Mouse (Mus musculus) heart, embryonic 13.5 days (tissue): ENCODE data around the gene Cd37. TPM values are rescaled to one million over a fixed set of nuclear protein-coding genes. Genes with fewer than 3 reads are reported as not detected.
A peak's percentile ranks its signal among the peaks of the same experiment; 100 is the strongest.

ENCODE experiments used
- ATAC-seq: fragments of 200-750 bp; cut with Nextera tagmentation; 2 replicates; pipeline ENCODE4 v1.8.0; 2017; ENCODE audit warnings: moderate TSS enrichment; ENCODE audit not compliant: insufficient number of reproducible peaks, low FRiP score, low TSS enrichment; ENCODE audit errors: extremely low read depth
- H3K27ac ChIP-seq: fragments of 300-500 bp; sonication (generic); replicated peaks from 2 replicates; pipeline ENCODE4 v1.5.1; 2015; ENCODE audit warnings: moderate library complexity, mild to moderate bottlenecking, inconsistent platforms
- H3K27me3 ChIP-seq: fragments of 300-500 bp; sonication (generic); replicated peaks from 2 replicates; pipeline ENCODE4 v1.6.1; 2015; ENCODE audit warnings: mild to moderate bottlenecking, inconsistent platforms
- H3K36me3 ChIP-seq: fragments of 300-500 bp; sonication (generic); 2 replicates; pipeline ENCODE4 v1.6.1; 2015; ENCODE audit warnings: mild to moderate bottlenecking, inconsistent platforms
- H3K4me1 ChIP-seq: fragments of 300-500 bp; sonication (generic); 2 replicates; pipeline ENCODE4 v1.6.1; 2015; ENCODE audit warnings: inconsistent platforms
- H3K4me2 ChIP-seq: fragments of 300-500 bp; sonication (generic); 2 replicates; pipeline ENCODE4 v1.6.1; 2015; ENCODE audit warnings: inconsistent platforms, mild to moderate bottlenecking, moderate library complexity
- H3K4me3 ChIP-seq: fragments of 300-500 bp; sonication (generic); 2 replicates; pipeline ENCODE4 v1.5.1; 2015; ENCODE audit warnings: moderate library complexity, mild to moderate bottlenecking, inconsistent platforms
- H3K9ac ChIP-seq: fragments of 300-500 bp; sonication (generic); 2 replicates; pipeline ENCODE4 v1.6.1; 2015; ENCODE audit warnings: inconsistent platforms, mild to moderate bottlenecking, moderate library complexity
- H3K9me3 ChIP-seq: fragments of 300-500 bp; sonication (generic); 2 replicates; pipeline ENCODE4 v1.6.1; 2016; ENCODE audit warnings: inconsistent platforms
- WGBS: fragments of 180-500 bp; shearing (Covaris S2); methylation state at CpG from one replicate; pipeline ENCODE4 v1.1.7; 2015; ENCODE audit warnings: mixed read lengths; 5-methylcytosine and 5-hydroxymethylcytosine counted together
- polyA plus RNA-seq: library from polyadenylated mRNA; unstranded; fragments of >200 nt; fragmentation: Nextera tagmentation; extraction: Ambion mirVana; gene quantifications from 2 replicates; pipeline ENCODE4 v1.2.1, GENCODE M21; 2015

Cd37 gene
- 1.7 and 2.4 TPM in 2 replicates for polyA plus RNA-seq

DNA sequence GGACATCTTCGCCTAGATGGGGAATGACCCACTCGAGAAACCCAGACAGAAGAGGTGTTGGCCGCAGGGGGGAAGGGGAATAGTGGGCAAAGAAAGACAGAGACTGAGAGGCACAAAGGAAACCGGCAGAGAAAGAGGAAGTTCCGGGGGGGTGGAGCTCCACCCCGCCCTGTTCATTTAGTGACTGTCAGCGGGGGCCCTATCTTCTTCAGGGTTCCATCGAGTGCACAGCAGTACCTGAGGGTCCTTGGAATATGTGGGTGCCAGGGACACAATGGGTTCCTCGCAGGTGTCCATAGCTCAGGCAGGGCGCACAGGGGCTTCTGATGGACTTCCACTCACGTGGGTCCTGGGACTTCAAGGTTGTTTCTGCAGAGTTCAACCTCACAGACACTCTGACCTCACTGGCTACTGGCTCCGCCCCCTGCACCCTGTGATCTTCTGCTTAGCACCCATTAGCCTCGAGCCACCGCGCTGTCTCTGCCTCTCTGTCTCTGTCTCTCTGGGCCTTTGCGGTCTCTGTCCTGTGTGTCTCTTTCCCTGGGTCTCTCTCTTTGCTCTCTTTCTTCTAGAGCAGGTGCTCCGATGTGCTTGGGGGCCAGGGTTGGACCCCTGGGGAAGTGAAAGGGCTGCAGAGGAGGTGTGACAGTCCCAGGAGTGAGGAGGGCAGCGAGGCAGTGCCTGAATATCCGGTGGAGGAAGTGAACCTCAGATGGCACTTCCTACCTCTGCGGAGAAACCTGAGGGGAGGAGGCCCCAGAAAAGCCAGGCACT lies at the start of gene Cd37:
Gene Cd37 (minus strand): TSS at position 393 of the 774 bp plus-strand sequence.
- H3K27me3 ChIP-seq = peaks cover 42% of the 10 kb centered on the region
- H3K9me3 ChIP-seq = no peaks in the 10 kb centered on the region
- peak within 1 kb of the TSS; percentile 33 for H3K4me2 ChIP-seq
- no peak for ATAC-seq
- H3K27ac ChIP-seq = no peak within 1 kb of the TSS
- 0 out of 2 replicates have a peak, but pooled peaks cover 3% of the 10 kb centered on the region for H3K36me3 ChIP-seq
- H3K4me3 ChIP-seq = no peak within 1 kb of the TSS
- H3K4me1 ChIP-seq = peaks cover 41% of the 10 kb centered on the region
- H3K9ac ChIP-seq = no peak within 1 kb of the TSS
- 31% methylated on average over 20 of the region's 20 CpGs for WGBS

DNA sequence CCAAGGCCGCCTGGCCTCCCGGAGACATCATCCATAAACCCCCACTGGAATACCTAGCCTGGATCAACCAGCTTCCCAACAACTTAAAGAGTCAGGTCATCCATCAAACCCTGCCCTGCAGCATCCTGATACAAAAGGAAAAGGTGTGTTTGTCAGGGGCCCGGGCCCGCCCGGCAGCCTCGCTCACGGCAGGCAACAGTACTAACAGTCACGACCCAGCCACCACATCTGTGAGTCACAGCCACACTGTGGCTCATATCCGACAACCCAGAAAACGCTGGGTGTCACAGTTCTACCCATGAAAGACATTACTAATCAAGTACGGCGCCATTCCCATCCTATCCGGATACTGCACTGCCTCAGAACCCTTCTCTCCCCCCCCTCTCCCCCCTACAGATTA lies 47.6 kb upstream of the Cd37 start:
- H3K4me1 ChIP-seq = no peaks in the 10 kb centered on the region
- 83% methylated on average over 13 of the region's 13 CpGs for WGBS
- H3K4me2 ChIP-seq = no peak overlapping the region
- H3K4me3 ChIP-seq = no peak overlapping the region
- no peak for ATAC-seq
- no peaks in the 10 kb centered on the region for H3K36me3 ChIP-seq
- H3K27ac ChIP-seq = no peak overlapping the region
- H3K9ac ChIP-seq = no peak overlapping the region
- no peaks in the 10 kb centered on the region for H3K9me3 ChIP-seq
- H3K27me3 ChIP-seq = peaks cover 21% of the 10 kb centered on the region; the same call in 1 of the 2 replicates

DNA sequence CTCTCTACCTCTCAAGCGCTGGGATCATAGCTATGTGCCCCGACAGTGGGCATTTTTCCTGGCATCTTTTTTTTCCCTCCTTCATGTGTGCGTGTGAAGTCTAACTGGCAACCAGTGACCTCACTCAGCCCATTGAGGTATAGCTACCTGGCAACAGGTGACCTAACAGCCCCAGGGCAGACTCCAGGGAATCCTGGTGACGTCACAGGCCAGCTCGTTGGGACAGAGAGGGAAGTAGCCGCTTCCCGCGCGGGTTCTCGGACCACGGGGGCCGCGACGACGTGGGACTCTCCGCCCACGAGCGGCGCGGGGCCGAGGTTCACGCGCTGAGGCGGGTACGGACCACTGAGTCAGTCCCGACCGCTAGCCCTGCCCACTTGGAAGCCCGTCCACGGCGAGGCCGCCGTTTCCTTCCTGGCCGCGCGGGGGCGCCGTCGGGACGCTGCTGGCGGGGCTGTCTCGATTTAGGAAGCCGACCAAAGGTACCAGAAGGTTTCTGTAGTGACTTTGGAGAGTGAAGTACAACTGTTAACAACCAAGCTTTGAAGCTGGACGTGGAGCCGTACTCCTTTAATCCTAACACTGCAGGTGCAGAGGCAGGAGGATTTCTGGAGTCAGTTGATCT lies 38.3 kb upstream of the Cd37 start, which contains the start of gene Slc6a21:
Gene Slc6a21 (plus strand): TSS at position 378 of the 625 bp plus-strand sequence.
- peak within 1 kb of the TSS; percentile 74 for H3K9ac ChIP-seq
- H3K4me2 ChIP-seq = peak within 1 kb of the TSS; percentile 77

DNA sequence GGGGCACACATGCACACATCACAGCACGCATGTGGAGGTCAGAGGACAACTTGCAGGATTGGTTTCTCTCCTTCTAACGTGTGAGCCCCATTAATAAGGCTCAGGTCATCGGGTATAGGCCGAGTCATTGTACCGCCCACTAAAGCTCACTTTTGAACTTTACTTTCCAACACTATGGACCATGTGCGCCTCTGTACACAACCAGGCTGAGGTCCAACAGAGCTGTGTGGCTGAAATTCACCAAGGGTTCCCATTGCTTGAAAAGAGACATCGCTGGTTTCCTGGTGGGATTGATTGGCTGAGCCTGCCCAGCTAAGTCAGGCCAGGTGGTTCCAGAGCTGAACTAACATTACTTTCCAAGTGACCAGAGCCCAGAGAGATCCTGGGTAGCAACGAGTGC lies 34.8 kb upstream of the Cd37 start:
- Histone ChIP-seq H3K4me3 (no peak overlapping the region), H3K27me3 (peaks cover 29% of the 10 kb centered on the region), H3K4me1 (peaks cover 6% of the 10 kb centered on the region), H3K9me3 (0 out of 2 replicates have a peak, but pooled peaks cover 3% of the 10 kb centered on the region), H3K4me2 (no peak overlapping the region), H3K27ac (no peak overlapping the region), H3K36me3 (no peaks in the 10 kb centered on the region), H3K9ac (no peak overlapping the region)
- no peak for ATAC-seq
- WGBS = 84% methylated on average over 8 of the region's 8 CpGs

More for the DNA sequence above, 38.3 kb upstream of the Cd37 start, which contains the start of gene Slc6a21:
- no peaks in the 10 kb centered on the region for H3K36me3 ChIP-seq
- H3K27ac ChIP-seq = no peak within 1 kb of the TSS
- peak; percentile 15; the same call in 1 of the 2 replicates for ATAC-seq
- peaks cover 48% of the 10 kb centered on the region for H3K27me3 ChIP-seq
- H3K9me3 ChIP-seq = no peaks in the 10 kb centered on the region
- 6% methylated on average over 44 of the region's 44 CpGs for WGBS
- H3K4me3 ChIP-seq = peak within 1 kb of the TSS; percentile 52
- peaks cover 6% of the 10 kb centered on the region for H3K4me1 ChIP-seq

DNA sequence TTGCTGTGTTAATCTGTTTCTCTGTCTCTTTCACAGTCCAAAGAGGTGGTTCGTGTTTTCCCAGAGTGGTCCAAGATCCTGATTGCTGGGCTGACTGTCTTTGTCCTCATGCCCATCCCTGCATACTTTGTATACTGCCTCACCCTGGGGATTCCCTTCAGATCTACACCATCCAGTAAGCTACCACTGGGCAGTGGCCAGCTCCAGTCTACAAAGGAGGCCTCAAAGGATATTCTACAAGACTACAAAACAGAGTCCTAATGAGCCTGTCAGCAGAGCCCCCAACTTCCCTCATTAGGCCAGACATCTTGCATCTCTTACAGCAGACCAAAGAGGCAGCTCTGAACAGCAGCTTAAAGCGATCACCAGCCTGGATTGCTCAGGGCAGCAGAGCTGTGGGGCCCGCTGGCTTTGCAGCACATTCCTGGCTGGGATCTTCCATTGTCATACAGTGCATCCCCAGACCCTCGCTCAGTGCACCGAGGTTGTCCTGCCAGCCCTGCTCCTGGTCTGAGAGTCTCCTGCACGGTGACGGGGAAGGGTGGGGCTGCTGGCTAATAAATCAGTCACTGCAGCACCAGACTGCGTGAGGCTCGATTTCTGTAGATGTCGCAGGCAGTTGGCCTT lies 34.0 kb upstream of the Cd37 start:
- Histone ChIP-seq H3K36me3 (no peaks in the 10 kb centered on the region), H3K9ac (no peak overlapping the region), H3K27ac (no peak overlapping the region), H3K4me1 (peaks cover 6% of the 10 kb centered on the region), H3K27me3 (peaks cover 29% of the 10 kb centered on the region), H3K4me3 (no peak overlapping the region), H3K4me2 (no peak overlapping the region), H3K9me3 (0 out of 2 replicates have a peak, but pooled peaks cover 3% of the 10 kb centered on the region)
- ATAC-seq = no peak
- WGBS = 70% methylated on average over 10 of the region's 10 CpGs

- H3K9ac ChIP-seq = no peak overlapping the region
- H3K36me3 ChIP-seq = no peaks in the 10 kb centered on the region
- no peaks in the 10 kb centered on the region for H3K9me3 ChIP-seq
- 61% methylated on average over 1 of the region's 1 CpGs for WGBS
- no peak overlapping the region for H3K4me2 ChIP-seq
- H3K27me3 ChIP-seq = peaks cover 31% of the 10 kb centered on the region
- no peak overlapping the region for H3K27ac ChIP-seq
- H3K4me3 ChIP-seq = no peak overlapping the region
- ATAC-seq = no peak
- H3K4me1 ChIP-seq = peaks cover 31% of the 10 kb centered on the region
Measured at GRCm38 (mm10) chr7:45265518-45265917, 26.6 kb upstream of the Cd37 start.

GRCm38 (mm10) chr7:45264348-45264747 lies 25.4 kb upstream of the Cd37 start:
- H3K4me1 ChIP-seq = peaks cover 33% of the 10 kb centered on the region
- no peak for ATAC-seq
- H3K9ac ChIP-seq = no peak overlapping the region
- H3K36me3 ChIP-seq = no peaks in the 10 kb centered on the region
- peaks cover 39% of the 10 kb centered on the region for H3K27me3 ChIP-seq
- WGBS = 61% methylated on average over 3 of the region's 3 CpGs
- no peak overlapping the region for H3K4me3 ChIP-seq
- no peak overlapping the region for H3K4me2 ChIP-seq
- no peaks in the 10 kb centered on the region for H3K9me3 ChIP-seq
- no peak overlapping the region for H3K27ac ChIP-seq

DNA sequence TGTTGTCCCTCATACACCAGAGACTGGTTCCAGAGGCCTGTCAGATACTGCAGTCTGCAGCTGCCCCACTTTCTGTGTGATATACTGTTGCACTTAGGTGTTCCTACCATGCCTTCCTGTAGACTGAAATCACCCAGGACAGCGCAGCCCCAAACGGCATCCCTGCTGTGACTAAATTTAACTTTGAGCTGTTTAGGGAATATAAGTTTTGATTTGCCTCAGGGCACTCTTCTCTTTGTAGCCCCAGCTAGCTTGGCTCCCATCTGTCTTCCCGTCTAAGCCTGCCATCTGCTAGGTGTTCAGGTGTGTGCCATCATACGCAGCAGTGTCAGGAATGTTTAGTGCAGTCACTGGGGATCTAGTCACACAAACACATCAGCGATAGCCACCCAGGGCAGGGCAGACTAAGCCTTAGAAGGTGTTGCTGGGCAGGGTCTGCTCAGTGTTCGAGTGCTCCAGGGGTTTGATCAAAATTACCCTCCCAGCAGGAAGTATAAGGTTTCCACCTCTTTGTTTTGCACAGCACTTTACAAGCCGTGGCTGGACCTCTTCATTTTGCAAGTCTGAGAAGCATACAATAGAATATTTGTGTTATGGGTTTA lies 24.2 kb upstream of the Cd37 start:
- ATAC-seq = no peak
- Histone ChIP-seq H3K27ac (peak overlapping the region; percentile 86), H3K9ac (peak overlapping the region; percentile 39; the same call in 1 of the 2 replicates), H3K4me1 (peaks cover 33% of the 10 kb centered on the region), H3K27me3 (peaks cover 34% of the 10 kb centered on the region), H3K4me3 (no peak overlapping the region), H3K4me2 (no peak overlapping the region; the same call in 1 of the 2 replicates), H3K9me3 (no peaks in the 10 kb centered on the region), H3K36me3 (no peaks in the 10 kb centered on the region)
- whole genome bisulfite sequencing = 52% methylated on average over 7 of the region's 7 CpGs

GRCm38 (mm10) chr7:45262266-45262665 lies 23.4 kb upstream of the Cd37 start:
- H3K4me2 ChIP-seq = peak overlapping the region; percentile 19
- H3K36me3 ChIP-seq = no peaks in the 10 kb centered on the region
- peaks cover 26% of the 10 kb centered on the region for H3K27me3 ChIP-seq
- H3K9ac ChIP-seq = peak overlapping the region; percentile 45; the same call in 1 of the 2 replicates
- WGBS = 9% methylated on average over 7 of the region's 7 CpGs
- no peak for ATAC-seq
- H3K4me3 ChIP-seq = no peak overlapping the region
- no peaks in the 10 kb centered on the region for H3K9me3 ChIP-seq
- H3K27ac ChIP-seq = peak overlapping the region; percentile 86
- peaks cover 38% of the 10 kb centered on the region for H3K4me1 ChIP-seq

GRCm38 (mm10) chr7:45259281-45259680 lies 20.4 kb upstream of the Cd37 start:
- 79% methylated on average over 8 of the region's 8 CpGs for WGBS
- Histone ChIP-seq H3K9ac (no peak overlapping the region), H3K27me3 (peaks cover 18% of the 10 kb centered on the region), H3K4me1 (peaks cover 42% of the 10 kb centered on the region), H3K27ac (no peak overlapping the region), H3K36me3 (no peaks in the 10 kb centered on the region), H3K9me3 (no peaks in the 10 kb centered on the region), H3K4me2 (no peak overlapping the region), H3K4me3 (no peak overlapping the region)
- ATAC-seq = no peak
